Mouse (Mus musculus) neural tube, embryonic 14.5 days (tissue): ENCODE results near the gene Gm43738. TPM values are rescaled to one million over a fixed set of nuclear protein-coding genes. Genes with fewer than 3 reads are reported as not detected.

ENCODE experiments used
- ATAC-seq: fragments of 200-750 bp; cut with Nextera tagmentation; 2 replicates; pipeline ENCODE4 v1.8.0; 2017; ENCODE audit warnings: low read depth, mild to moderate bottlenecking, moderate TSS enrichment, moderate library complexity
- H3K27ac ChIP-seq: fragments of 300-500 bp; sonication (generic); 2 replicates; pipeline ENCODE4 v1.5.1; 2014; ENCODE audit warnings: low read depth, mild to moderate bottlenecking, control low read depth, low read length, moderate library complexity, mixed read lengths
- H3K27me3 ChIP-seq: fragments of 300-500 bp; sonication (generic); 2 replicates; pipeline ENCODE4 v1.6.1; 2014; ENCODE audit warnings: low read length; ENCODE audit not compliant: control insufficient read depth, insufficient read depth
- H3K36me3 ChIP-seq: fragments of 300-500 bp; sonication (generic); 2 replicates; pipeline ENCODE4 v1.6.1; 2014; ENCODE audit warnings: low read length, mixed read lengths; ENCODE audit not compliant: control insufficient read depth, insufficient read depth
- H3K4me1 ChIP-seq: fragments of 300-500 bp; sonication (generic); 2 replicates; pipeline ENCODE4 v1.6.1; 2014; ENCODE audit warnings: low read length; ENCODE audit not compliant: control insufficient read depth, insufficient read depth
- H3K4me2 ChIP-seq: fragments of 300-500 bp; sonication (generic); 2 replicates; pipeline ENCODE4 v1.6.1; 2014; ENCODE audit warnings: mild to moderate bottlenecking, low read depth, low read length, control low read depth
- H3K4me3 ChIP-seq: fragments of 300-500 bp; sonication (generic); 2 replicates; pipeline ENCODE4 v1.5.1; 2014; ENCODE audit warnings: low read depth, low read length, control low read depth, mixed read lengths
- H3K9ac ChIP-seq: fragments of 300-500 bp; sonication (generic); replicated peaks from 2 replicates; pipeline ENCODE4 v1.6.1; 2014; ENCODE audit warnings: low read depth, mild to moderate bottlenecking, control low read depth, low read length, mixed read lengths
- H3K9me3 ChIP-seq: fragments of 300-500 bp; sonication (generic); 2 replicates; pipeline ENCODE4 v1.6.1; 2016; ENCODE audit warnings: low read length; ENCODE audit not compliant: control insufficient read depth
- WGBS: fragments of 180-500 bp; shearing (Covaris S2); extraction: QIAGEN DNeasy Blood & Tissue Kit; methylation state at CpG from one replicate; pipeline ENCODE4 v1.1.7; 2014; 5-methylcytosine and 5-hydroxymethylcytosine counted together
- polyA plus RNA-seq: library from polyadenylated mRNA; unstranded; fragments of >200 nt; fragmentation: Nextera tagmentation; extraction: Ambion mirVana; gene quantifications from 2 replicates; pipeline ENCODE4 v1.2.1, GENCODE M21; 2014

The Gm43738 gene
- polyA plus RNA-seq, 1 experiment from 2014 or later = not detected

DNA sequence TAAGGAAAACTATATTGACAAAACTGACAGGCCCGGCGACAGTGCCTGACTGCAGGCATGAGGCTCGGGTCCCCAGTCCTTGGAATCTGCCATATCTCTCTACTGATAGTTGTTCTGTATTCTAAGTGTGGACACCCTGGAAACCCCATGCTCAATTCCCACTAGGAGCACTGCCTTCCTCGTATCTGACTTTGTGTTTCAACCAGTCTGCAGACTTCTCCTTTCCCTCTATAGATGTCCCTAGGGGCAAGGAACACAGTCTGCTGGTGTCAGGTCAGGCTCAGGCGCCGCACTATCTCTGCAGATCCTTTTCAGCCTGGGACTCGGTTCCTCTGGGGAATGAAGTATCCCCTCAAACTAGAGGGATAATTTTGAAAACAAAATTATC is 32.2 kb upstream of the Gm43738 start:
- WGBS = 83% methylated on average over 7 of the region's 7 CpGs

DNA sequence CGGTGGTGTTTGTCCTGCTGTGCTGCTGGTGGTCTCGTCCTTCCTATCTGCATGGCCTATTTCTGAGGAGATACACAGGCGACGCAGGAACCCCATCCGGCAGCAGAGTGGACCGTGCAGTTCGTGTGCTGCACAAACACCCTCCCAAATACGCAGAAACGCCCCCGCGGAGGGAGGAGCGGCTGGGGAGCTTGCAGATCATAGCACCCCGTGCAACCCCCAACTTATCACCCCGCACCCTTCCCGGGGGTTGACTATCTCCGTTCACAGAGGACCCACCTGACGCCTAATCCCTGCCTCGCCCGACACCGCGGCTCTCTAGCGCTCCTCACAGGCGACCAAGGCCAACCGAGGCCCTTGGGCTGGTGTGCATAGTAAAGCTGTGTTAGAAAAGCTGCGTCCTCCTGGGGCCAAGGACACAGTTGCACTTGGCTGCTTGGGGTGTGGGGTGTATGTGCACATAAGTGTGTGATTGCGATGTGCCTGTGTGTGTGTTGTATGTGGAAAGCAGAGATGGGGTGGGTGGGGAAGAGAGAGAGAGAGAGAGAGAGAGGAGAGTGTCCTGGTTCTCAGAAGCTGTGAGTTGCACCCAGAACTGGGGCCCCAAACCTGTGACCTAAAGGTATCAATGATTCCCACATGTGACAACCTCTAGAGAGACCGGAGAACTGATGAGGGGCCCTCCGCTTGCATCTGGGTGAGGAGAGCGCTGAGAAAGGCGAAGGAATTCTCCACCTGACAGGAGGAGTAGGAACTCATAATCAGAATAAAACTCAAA is 31.6 kb upstream of the Gm43738 start:
- Histone ChIP-seq H3K27me3 (no peaks in the 10 kb centered on the region), H3K4me3 (peak overlapping the region; percentile 24), H3K27ac (no peak overlapping the region), H3K4me2 (peak overlapping the region; percentile 53), H3K9me3 (no peaks in the 10 kb centered on the region), H3K36me3 (no peaks in the 10 kb centered on the region), H3K9ac (peak overlapping the region; percentile 25; the same call in 1 of the 2 replicates), H3K4me1 (no peaks in the 10 kb centered on the region)
- WGBS = 17% methylated on average over 29 of the region's 30 CpGs
- peak; percentile 49; the same call in 1 of the 2 replicates for ATAC-seq

More for the DNA sequence above, 32.2 kb upstream of the Gm43738 start:
- no peaks in the 10 kb centered on the region for H3K36me3 ChIP-seq
- no peak overlapping the region for H3K9ac ChIP-seq
- H3K27me3 ChIP-seq = no peaks in the 10 kb centered on the region
- H3K27ac ChIP-seq = no peak overlapping the region
- no peak overlapping the region for H3K4me2 ChIP-seq
- H3K9me3 ChIP-seq = no peaks in the 10 kb centered on the region
- no peak overlapping the region for H3K4me3 ChIP-seq
- no peak for ATAC-seq
- H3K4me1 ChIP-seq = no peaks in the 10 kb centered on the region

DNA sequence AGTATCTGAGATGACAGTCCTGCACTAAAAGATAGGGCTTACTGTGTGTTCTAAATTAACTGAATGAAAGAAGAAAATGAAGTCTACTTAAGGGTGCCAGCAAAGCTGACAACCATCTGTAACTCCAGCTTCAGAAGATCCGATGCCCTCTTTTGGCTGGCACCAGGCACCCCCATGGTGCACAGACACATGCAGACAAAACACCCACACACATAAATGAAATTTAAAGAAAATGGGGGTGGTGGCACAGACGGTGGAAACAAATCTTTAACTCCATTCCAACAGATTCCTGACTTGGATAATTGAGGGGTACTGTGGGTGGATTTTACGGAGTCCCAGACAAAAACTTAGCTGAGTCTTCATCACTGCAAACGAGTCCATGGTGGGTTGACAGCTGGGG is 30.9 kb upstream of the Gm43738 start:
- WGBS = 43% methylated on average over 4 of the region's 4 CpGs
- ATAC-seq = no peak
- H3K27me3 ChIP-seq = no peaks in the 10 kb centered on the region
- no peaks in the 10 kb centered on the region for H3K4me1 ChIP-seq
- no peaks in the 10 kb centered on the region for H3K36me3 ChIP-seq
- no peak overlapping the region for H3K27ac ChIP-seq
- no peaks in the 10 kb centered on the region for H3K9me3 ChIP-seq
- H3K4me3 ChIP-seq = no peak overlapping the region
- peak overlapping the region; percentile 53; the same call in 1 of the 2 replicates for H3K4me2 ChIP-seq
- peak overlapping the region; percentile 25; the same call in 1 of the 2 replicates for H3K9ac ChIP-seq

DNA sequence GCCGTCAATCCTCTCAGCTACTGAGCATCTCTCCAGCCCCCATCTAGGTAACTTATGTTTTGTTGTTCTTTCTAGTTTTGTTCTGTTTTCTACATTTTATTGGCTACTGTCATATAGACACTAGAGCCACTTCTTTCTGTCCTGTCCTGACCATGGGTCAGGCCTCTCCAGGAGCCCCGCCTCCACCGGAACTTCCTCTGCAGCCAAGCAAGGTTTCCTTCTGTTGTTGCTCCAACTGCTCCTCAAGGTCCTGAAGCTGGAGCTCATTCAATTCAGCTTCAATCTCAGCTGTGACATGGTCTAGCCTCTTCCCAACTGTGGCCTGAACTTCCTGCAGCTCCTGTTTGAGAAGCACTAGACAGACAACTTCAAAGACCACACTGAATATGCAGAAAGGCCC is 29.0 kb upstream of the Gm43738 start:
- no peak overlapping the region for H3K4me2 ChIP-seq
- H3K9me3 ChIP-seq = no peaks in the 10 kb centered on the region
- 97% methylated on average over 3 of the region's 3 CpGs for WGBS
- no peaks in the 10 kb centered on the region for H3K27me3 ChIP-seq
- no peak overlapping the region for H3K9ac ChIP-seq
- H3K4me3 ChIP-seq = no peak overlapping the region
- H3K4me1 ChIP-seq = no peaks in the 10 kb centered on the region
- ATAC-seq = no peak
- H3K27ac ChIP-seq = no peak overlapping the region
- no peaks in the 10 kb centered on the region for H3K36me3 ChIP-seq

DNA sequence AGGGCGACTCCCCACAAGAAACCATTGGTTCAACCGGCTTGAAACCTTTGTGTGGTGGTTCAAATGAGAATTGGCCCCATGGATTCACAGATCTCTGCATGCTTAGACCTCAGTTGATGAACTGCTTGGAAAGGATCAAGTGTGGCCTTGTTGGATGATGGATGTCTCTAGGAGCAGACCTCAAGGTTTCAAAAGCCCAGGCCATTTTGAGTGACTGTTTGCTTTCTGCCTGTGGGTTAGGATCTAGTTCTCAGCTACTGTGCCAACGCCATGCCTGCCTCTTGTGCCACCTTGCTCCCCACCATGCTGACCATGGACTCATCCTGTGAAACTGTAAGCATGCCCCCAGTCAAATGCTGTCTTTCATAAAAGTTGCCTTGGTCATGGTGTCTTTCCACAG is 25.1 kb upstream of the Gm43738 start:
- Histone ChIP-seq H3K9ac (no peak overlapping the region), H3K4me1 (no peaks in the 10 kb centered on the region), H3K4me3 (no peak overlapping the region), H3K27me3 (no peaks in the 10 kb centered on the region), H3K36me3 (no peaks in the 10 kb centered on the region), H3K4me2 (no peak overlapping the region), H3K9me3 (no peaks in the 10 kb centered on the region), H3K27ac (no peak overlapping the region)
- WGBS = 91% methylated on average over 3 of the region's 3 CpGs
- ATAC-seq = no peak

DNA sequence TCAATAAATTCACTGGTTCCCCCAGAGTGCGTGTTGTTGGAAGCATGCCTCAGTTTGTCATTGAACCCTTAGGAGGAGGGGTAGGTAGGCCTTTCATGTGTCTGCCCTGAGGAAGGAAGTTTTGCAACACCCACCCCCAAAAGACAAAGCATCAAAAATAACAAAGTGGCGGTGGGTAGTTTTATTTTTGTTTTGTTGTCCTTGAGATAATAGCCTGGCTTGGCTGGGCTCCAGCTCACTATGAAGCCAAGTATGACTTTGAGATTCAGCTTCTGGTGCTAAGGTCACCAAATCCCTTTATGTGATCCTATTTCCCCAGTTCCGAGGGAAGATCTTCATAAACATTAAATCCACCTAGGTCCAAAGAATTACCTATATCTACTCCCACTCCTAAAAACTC is 23.3 kb upstream of the Gm43738 start:
- ATAC-seq = no peak
- Histone ChIP-seq H3K36me3 (no peaks in the 10 kb centered on the region), H3K9me3 (no peaks in the 10 kb centered on the region), H3K27ac (no peak overlapping the region), H3K9ac (no peak overlapping the region), H3K4me2 (no peak overlapping the region), H3K4me3 (no peak overlapping the region), H3K27me3 (no peaks in the 10 kb centered on the region), H3K4me1 (no peaks in the 10 kb centered on the region)
- 82% methylated on average over 3 of the region's 3 CpGs for WGBS

DNA sequence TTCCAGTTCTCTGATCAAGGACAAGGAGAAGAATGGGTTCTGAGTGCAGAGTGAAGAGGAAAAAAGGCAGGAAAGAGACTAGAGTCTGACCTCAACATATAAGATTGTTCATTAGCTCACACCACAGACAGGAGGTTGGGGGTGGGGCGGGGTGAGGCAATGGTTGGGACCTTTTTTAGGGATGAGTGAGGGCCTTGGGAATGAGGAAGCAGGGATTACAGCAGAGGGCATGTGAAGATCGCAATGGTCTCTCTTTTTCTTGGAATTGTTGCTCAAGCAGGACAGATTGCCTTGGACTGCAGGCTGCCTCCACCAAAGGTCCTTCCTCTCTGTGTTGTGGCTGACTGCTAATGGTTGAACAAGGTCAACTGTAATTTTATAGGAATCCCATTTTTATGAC is 22.4 kb upstream of the Gm43738 start:
- Histone ChIP-seq H3K4me1 (no peaks in the 10 kb centered on the region), H3K27ac (no peak overlapping the region), H3K27me3 (no peaks in the 10 kb centered on the region), H3K9ac (no peak overlapping the region), H3K4me3 (no peak overlapping the region), H3K36me3 (no peaks in the 10 kb centered on the region), H3K4me2 (no peak overlapping the region), H3K9me3 (no peaks in the 10 kb centered on the region)
- no peak for ATAC-seq
- 73% methylated on average over 2 of the region's 2 CpGs for WGBS

DNA sequence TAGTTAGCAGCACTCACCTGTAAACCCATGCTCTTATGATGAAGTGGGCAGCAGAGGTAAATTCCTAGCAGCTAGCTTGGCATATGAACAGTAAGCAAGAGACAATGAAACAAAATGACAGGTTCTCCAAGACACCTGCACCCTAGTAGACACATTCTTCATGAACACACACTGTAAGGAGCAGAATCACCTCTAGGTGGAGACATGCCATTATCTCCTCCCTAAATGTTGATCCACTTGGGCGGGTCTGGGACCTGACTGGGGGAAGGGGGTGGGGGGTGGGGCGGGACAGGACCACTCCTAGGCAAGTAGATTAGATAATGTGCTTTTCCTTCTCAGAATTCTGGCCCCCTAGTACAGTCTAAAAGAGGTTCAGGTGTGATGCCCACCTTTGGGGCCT is 14.6 kb upstream of the Gm43738 start:
- Histone ChIP-seq H3K4me3 (no peak overlapping the region), H3K36me3 (no peaks in the 10 kb centered on the region), H3K9ac (no peak overlapping the region), H3K27ac (no peak overlapping the region), H3K4me2 (no peak overlapping the region), H3K27me3 (no peaks in the 10 kb centered on the region), H3K4me1 (no peaks in the 10 kb centered on the region), H3K9me3 (no peaks in the 10 kb centered on the region)
- WGBS = 0% methylated on average over 2 of the region's 2 CpGs
- ATAC-seq = no peak

DNA sequence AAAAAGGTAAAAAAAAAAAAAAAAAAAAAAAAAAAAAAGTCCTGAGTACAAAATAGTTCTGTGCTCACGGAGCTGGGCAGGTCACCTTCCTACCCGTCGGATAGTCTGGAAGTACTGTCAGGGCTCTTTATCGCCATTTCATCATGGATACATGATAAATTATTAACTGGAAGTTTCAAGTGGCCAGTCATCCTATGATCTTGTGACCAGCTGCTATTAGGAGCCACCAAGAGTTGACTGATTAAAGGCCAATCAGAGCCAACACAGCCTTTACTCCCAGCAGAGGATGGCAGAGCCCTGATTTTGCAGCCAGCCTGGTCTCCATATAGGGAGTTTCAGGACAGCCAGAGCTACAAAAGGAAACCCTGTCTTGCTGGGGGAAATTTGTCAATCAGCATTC is 12.2 kb upstream of the Gm43738 start:
- Histone ChIP-seq H3K27me3 (no peaks in the 10 kb centered on the region), H3K36me3 (no peaks in the 10 kb centered on the region), H3K27ac (no peak overlapping the region), H3K4me1 (no peaks in the 10 kb centered on the region), H3K9me3 (no peaks in the 10 kb centered on the region), H3K4me3 (no peak overlapping the region), H3K9ac (no peak overlapping the region), H3K4me2 (no peak overlapping the region)
- no peak for ATAC-seq
- 90% methylated on average over 4 of the region's 4 CpGs for WGBS
